Mouse (Mus musculus): Measurements from ENCODE around the gene Spire2.
"Not testable (repeated sequence)": the region's sequence is repeated elsewhere in the genome, so short reads cannot be mapped to it uniquely, and the experiment has no call there.

Spire2 gene

GRCm38 (mm10) chr8:123332262-123333090 lies at the start of gene Spire2:
TSS of gene Spire2 (plus strand) at chr8:123332713.
- DNase-seq (ENCODE audit: low spot score in 2 of 2), result peak; percentile 78 to 89

GRCm38 (mm10) chr8:123282994-123283393 lies 49.5 kb upstream of the Spire2 start:
- not testable (repeated sequence) for DNase-seq (ENCODE audit: low spot score in 2 of 2)

- DNase-seq (ENCODE audit: low spot score in 2 of 2), result peak in 1 of 2 experiments; percentile 47
These were observed 48.5 kb upstream of the Spire2 start for GRCm38 (mm10) chr8:123283991-123284390.

GRCm38 (mm10) chr8:123284493-123284892 lies 48.0 kb upstream of the Spire2 start:
- DNase-seq (ENCODE audit: low spot score in 2 of 2), result no peak

GRCm38 (mm10) chr8:123287362-123287761 lies 45.2 kb upstream of the Spire2 start:
- DNase-seq (ENCODE audit: low spot score in 2 of 2), result no peak

- DNase-seq (ENCODE audit: low spot score in 2 of 2), result peak; percentile 44 to 76
These were observed 42.3 kb upstream of the Spire2 start for GRCm38 (mm10) chr8:123290166-123290565.

- DNase-seq (ENCODE audit: low spot score in 2 of 2), result no peak
These were observed 41.8 kb upstream of the Spire2 start for GRCm38 (mm10) chr8:123290679-123291078.

GRCm38 (mm10) chr8:123291716-123292115 lies 40.8 kb upstream of the Spire2 start:
- DNase-seq (ENCODE audit: low spot score in 2 of 2), result no peak

GRCm38 (mm10) chr8:123292281-123292680 lies 40.2 kb upstream of the Spire2 start:
- DNase-seq (ENCODE audit: low spot score in 2 of 2), result no peak

GRCm38 (mm10) chr8:123292785-123293184 lies 39.7 kb upstream of the Spire2 start:
- DNase-seq (ENCODE audit: low spot score in 2 of 2), result no peak

GRCm38 (mm10) chr8:123298301-123298700 lies 34.2 kb upstream of the Spire2 start:
- DNase-seq (ENCODE audit: low spot score in 2 of 2), result no peak

GRCm38 (mm10) chr8:123308738-123309137 lies 23.8 kb upstream of the Spire2 start:
- no peak for DNase-seq (ENCODE audit: low spot score in 2 of 2)

- DNase-seq (ENCODE audit: low spot score in 2 of 2), result no peak
These were observed 14.6 kb upstream of the Spire2 start for GRCm38 (mm10) chr8:123317781-123318466.

GRCm38 (mm10) chr8:123318467-123318911 lies 14.0 kb upstream of the Spire2 start, which contains the start of gene Fanca:
TSS of gene Fanca (minus strand) at chr8:123318576.
- DNase-seq (ENCODE audit: low spot score in 2 of 2), result peak; percentile 96

GRCm38 (mm10) chr8:123319522-123320164 lies 12.9 kb upstream of the Spire2 start:
- peak; percentile 53 to 74 for DNase-seq (ENCODE audit: low spot score in 2 of 2)

- no peak for DNase-seq (ENCODE audit: low spot score in 2 of 2)
These were observed 4.0 kb upstream of the Spire2 start for GRCm38 (mm10) chr8:123328552-123328951.

GRCm38 (mm10) chr8:123329350-123329749 lies 3.2 kb upstream of the Spire2 start:
- no peak for DNase-seq (ENCODE audit: low spot score in 2 of 2)

- DNase-seq (ENCODE audit: low spot score in 2 of 2), result no peak
These were observed 2.6 kb upstream of the Spire2 start for GRCm38 (mm10) chr8:123329961-123330360.

- no peak for DNase-seq (ENCODE audit: low spot score in 2 of 2)
These were observed 1.8 kb upstream of the Spire2 start for GRCm38 (mm10) chr8:123330701-123331100.

GRCm38 (mm10) chr8:123331301-123331700 lies 1.2 kb upstream of the Spire2 start:
- no peak for DNase-seq (ENCODE audit: low spot score in 2 of 2)

GRCm38 (mm10) chr8:123331810-123332209 lies 703 bp upstream of the Spire2 start:
- no peak for DNase-seq (ENCODE audit: low spot score in 2 of 2)

GRCm38 (mm10) chr8:123333091-123333587 lies 626 bp downstream of the Spire2 start:
- DNase-seq (ENCODE audit: low spot score in 2 of 2), result no peak

Data from spleen, postnatal 4 days (tissue).